Mouse (Mus musculus): ENCODE results near the gene Plekhg6. TPM values are rescaled to one million over a fixed set of nuclear protein-coding genes. Genes with fewer than 3 reads are reported as not detected.
A peak's percentile ranks its signal among the peaks of the same experiment; 100 is the strongest.

Gene Plekhg6
- polyA plus RNA-seq, 1 experiment, result 0.45 TPM

DNA sequence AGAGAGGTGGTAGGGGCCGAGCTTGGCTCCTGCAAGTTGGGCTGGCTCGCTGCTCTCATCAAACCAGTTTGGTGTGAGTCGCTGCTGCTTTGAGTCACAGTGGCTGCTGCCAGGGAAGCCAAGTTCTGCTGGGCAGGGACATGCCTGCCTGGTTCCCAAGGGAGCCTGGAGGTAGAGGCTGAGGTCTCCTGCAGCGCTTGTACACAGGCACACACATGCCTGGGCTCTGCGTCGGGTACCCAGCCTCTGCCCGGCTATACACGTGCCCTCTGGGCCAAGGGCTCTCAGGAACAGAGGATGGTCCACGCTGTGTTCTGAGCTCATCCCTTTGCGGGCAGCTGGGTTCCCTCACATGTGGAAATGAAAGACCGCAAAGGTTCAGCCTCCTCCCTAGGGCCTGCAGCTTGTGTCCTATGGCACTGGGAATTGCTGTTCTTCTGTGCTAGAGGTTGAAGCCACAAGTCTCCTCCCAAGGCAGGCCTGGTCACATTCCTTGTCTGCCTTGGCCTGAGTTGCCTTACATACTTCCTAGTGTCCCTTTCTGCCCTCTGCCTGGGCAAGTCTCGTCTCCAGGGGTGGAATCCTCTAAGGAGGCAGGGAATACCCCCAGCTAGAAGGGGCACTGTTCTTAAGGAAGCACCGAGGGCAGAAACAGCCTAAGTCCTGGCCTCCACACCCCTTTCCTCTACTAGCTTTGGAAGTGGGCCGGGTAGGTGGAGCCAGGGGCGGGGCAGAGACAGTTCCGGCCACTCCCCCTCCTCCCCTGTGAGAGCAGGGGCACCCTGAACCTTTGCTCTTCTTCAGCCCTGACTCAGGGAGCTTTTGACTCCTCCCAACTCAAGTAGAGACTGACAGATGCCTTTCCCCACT is 2.8 kb downstream of the Plekhg6 start:
- no peaks in the 10 kb centered on the region; the same call in 1 of the 2 replicates for H3K4me1 ChIP-seq (ENCODE audit: control insufficient read depth, insufficient read depth, low read length)
- no peak overlapping the region for H3K4me3 ChIP-seq (replicated peaks; ENCODE audit: control insufficient read depth, low read depth, low read length)
- TF ChIP-seq CTCF (IDR thresholded peaks at IDR 0.05; ENCODE audit: control insufficient read depth, insufficient read depth, low read length), result no peak
- TF ChIP-seq POLR2A (IDR thresholded peaks at IDR 0.05; ENCODE audit: borderline replicate concordance, control insufficient read depth, low read depth, low read length), result no peak
- WGBS, result 51% methylated on average over 16 of the region's 16 CpGs
- H3K27ac ChIP-seq (ENCODE audit: control insufficient read depth, insufficient read depth, low read depth, low read length, poor library complexity), result no peak overlapping the region

DNA sequence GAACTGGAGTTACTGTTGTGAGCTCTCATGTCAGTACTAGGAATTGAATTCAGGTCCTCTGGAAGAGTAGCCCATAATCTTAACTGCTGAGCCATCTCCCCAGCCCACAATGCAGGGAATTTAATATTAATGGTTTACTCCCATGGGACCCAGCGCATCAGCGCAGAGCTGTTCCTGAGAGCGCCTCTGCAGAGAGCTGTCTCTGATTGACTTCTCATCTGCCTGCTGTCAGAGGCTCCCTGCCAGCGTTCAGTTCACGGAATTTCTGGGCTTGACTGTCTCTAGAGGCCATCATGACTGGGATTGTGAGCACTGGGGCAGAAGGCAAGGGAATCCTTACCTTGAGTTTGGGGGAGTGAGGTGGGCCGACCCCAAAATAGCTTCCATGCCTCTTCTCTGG is 3.6 kb downstream of the Plekhg6 start:
- Histone ChIP-seq H3K4me1 (ENCODE audit: control insufficient read depth, insufficient read depth, low read length) (no peaks in the 10 kb centered on the region; the same call in 1 of the 2 replicates), H3K27ac (ENCODE audit: control insufficient read depth, insufficient read depth, low read depth, low read length, poor library complexity) (no peak overlapping the region), H3K4me3 (replicated peaks; ENCODE audit: control insufficient read depth, low read depth, low read length) (no peak overlapping the region)
- WGBS, result 84% methylated on average over 6 of the region's 6 CpGs
- TF ChIP-seq POLR2A (IDR thresholded peaks at IDR 0.05; ENCODE audit: borderline replicate concordance, control insufficient read depth, low read depth, low read length), result no peak
- TF ChIP-seq CTCF (IDR thresholded peaks at IDR 0.05; ENCODE audit: control insufficient read depth, insufficient read depth, low read length), result no peak

DNA sequence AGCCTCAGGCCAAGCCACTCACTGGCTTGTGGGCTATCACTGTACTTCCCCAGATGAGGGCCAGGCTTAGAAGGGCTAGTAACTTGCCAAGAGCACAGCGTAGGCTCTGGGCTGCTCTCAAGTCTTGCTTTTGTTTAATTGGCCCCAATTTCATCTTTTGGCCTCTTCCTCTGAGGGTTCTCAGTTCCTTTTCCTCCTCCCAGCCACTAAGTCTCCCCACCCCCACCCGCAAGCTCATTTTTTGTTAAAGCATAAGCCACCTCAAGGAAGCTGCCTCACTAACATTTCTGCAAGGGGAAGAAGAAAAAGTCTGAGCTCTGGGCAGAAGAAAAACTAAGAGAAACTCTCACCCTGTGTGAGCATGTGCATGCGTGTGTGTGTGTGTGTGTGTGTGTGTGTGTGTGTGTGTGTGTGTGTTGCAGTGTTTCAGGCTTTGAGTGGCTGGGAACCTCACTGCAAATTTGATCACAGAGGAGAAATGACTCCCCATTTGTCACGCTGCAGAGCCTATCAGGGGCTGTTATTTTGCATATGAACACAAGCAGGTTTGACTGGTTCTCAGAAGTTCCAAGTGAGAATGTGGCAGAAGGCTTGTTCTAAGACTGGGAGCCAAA is 12.7 kb downstream of the Plekhg6 start:
- TF ChIP-seq POLR2A (IDR thresholded peaks at IDR 0.05; ENCODE audit: borderline replicate concordance, control insufficient read depth, low read depth, low read length), result no peak
- no peak for TF ChIP-seq CTCF (IDR thresholded peaks at IDR 0.05; ENCODE audit: control insufficient read depth, insufficient read depth, low read length)
- H3K4me3 ChIP-seq (replicated peaks; ENCODE audit: control insufficient read depth, low read depth, low read length), result no peak overlapping the region
- H3K27ac ChIP-seq (ENCODE audit: control insufficient read depth, insufficient read depth, low read depth, low read length, poor library complexity), result peak overlapping the region; percentile 49
- peaks cover 8% of the 10 kb centered on the region; the same call in 1 of the 2 replicates for H3K4me1 ChIP-seq (ENCODE audit: control insufficient read depth, insufficient read depth, low read length)
- under 1% methylated on average over 4 of the region's 4 CpGs for WGBS

DNA sequence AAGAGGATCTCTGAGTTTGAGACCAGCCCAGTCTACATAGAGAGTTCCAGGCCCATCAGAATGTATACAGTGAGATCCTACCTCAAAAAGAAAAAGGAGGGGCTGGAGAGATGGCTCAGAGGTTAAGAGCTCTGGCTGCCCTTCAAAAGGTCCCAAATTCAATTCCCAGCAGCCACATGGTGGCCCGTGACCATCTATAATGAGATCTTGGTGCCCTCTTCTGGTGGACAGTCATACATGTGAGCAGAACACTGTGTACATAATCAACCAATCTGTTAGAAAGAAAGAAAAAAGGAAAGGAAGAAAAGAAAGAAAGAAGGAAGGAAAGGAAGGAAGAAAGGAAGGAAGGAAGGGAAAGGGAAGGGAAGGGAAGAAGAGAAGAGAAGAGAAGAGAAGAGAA is 14.5 kb downstream of the Plekhg6 start:
- no peak overlapping the region for H3K27ac ChIP-seq (ENCODE audit: control insufficient read depth, insufficient read depth, low read depth, low read length, poor library complexity)
- WGBS, result 50% methylated on average over 1 of the region's 1 CpGs
- no peak overlapping the region for H3K4me3 ChIP-seq (replicated peaks; ENCODE audit: control insufficient read depth, low read depth, low read length)
- TF ChIP-seq POLR2A (IDR thresholded peaks at IDR 0.05; ENCODE audit: borderline replicate concordance, control insufficient read depth, low read depth, low read length), result no peak
- 0 out of 2 replicates have a peak, but pooled peaks have one; percentile 25 for TF ChIP-seq CTCF (IDR thresholded peaks at IDR 0.05; ENCODE audit: control insufficient read depth, insufficient read depth, low read length)
- peaks cover 8% of the 10 kb centered on the region; the same call in 1 of the 2 replicates for H3K4me1 ChIP-seq (ENCODE audit: control insufficient read depth, insufficient read depth, low read length)

DNA sequence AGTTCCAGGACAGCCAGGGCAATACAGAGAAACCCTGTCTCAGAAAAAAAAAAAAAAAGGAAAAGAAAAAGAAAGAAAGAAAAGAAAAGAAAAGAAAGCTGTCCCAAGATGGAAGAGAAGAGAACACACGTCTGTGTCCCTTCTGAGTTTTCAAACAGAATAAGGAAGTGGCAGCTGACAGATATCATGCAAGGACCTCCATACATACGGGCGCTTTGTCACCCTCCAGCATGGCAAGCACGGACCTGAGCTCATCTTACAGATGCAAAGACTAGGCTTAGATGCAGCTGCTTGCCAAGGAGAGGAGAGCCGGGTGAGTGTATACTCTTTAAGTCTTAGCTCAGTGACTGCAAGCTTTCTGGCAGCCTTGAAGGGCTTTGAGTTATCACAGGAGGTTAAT is 15.1 kb downstream of the Plekhg6 start:
- H3K27ac ChIP-seq (ENCODE audit: control insufficient read depth, insufficient read depth, low read depth, low read length, poor library complexity), result no peak overlapping the region
- H3K4me3 ChIP-seq (replicated peaks; ENCODE audit: control insufficient read depth, low read depth, low read length), result no peak overlapping the region
- WGBS, result 41% methylated on average over 5 of the region's 5 CpGs
- no peak for TF ChIP-seq POLR2A (IDR thresholded peaks at IDR 0.05; ENCODE audit: borderline replicate concordance, control insufficient read depth, low read depth, low read length)
- no peak for TF ChIP-seq CTCF (IDR thresholded peaks at IDR 0.05; ENCODE audit: control insufficient read depth, insufficient read depth, low read length)
- H3K4me1 ChIP-seq (ENCODE audit: control insufficient read depth, insufficient read depth, low read length), result peaks cover 8% of the 10 kb centered on the region; the same call in 1 of the 2 replicates

DNA sequence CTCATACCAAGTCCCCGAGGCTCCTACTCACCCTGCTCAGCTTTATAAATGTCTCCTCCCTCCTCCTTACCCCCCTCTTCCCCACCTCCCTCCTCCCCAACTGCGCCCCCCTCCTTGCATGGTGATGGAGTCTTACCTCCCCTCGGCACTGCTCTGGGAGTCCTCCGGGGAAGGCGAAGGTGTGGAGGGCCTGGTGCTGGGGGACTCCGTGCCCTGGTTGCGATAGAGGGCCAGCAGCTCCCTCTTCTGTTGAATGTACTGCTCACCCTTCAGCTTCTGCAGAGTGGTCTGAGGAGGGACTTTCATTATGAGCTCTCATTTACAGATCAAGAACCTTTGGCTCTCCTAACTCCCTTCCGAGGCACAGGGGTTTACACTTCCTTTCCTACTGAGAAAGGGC is 16.1 kb downstream of the Plekhg6 start:
- WGBS, result 12% methylated on average over 8 of the region's 8 CpGs
- TF ChIP-seq POLR2A (IDR thresholded peaks at IDR 0.05; ENCODE audit: borderline replicate concordance, control insufficient read depth, low read depth, low read length) (no peak), CTCF (IDR thresholded peaks at IDR 0.05; ENCODE audit: control insufficient read depth, insufficient read depth, low read length) (0 out of 2 replicates have a peak, but pooled peaks have one; percentile 31)
- peaks cover 8% of the 10 kb centered on the region; the same call in 1 of the 2 replicates for H3K4me1 ChIP-seq (ENCODE audit: control insufficient read depth, insufficient read depth, low read length)
- H3K4me3 ChIP-seq (replicated peaks; ENCODE audit: control insufficient read depth, low read depth, low read length), result no peak overlapping the region
- no peak overlapping the region for H3K27ac ChIP-seq (ENCODE audit: control insufficient read depth, insufficient read depth, low read depth, low read length, poor library complexity)

DNA sequence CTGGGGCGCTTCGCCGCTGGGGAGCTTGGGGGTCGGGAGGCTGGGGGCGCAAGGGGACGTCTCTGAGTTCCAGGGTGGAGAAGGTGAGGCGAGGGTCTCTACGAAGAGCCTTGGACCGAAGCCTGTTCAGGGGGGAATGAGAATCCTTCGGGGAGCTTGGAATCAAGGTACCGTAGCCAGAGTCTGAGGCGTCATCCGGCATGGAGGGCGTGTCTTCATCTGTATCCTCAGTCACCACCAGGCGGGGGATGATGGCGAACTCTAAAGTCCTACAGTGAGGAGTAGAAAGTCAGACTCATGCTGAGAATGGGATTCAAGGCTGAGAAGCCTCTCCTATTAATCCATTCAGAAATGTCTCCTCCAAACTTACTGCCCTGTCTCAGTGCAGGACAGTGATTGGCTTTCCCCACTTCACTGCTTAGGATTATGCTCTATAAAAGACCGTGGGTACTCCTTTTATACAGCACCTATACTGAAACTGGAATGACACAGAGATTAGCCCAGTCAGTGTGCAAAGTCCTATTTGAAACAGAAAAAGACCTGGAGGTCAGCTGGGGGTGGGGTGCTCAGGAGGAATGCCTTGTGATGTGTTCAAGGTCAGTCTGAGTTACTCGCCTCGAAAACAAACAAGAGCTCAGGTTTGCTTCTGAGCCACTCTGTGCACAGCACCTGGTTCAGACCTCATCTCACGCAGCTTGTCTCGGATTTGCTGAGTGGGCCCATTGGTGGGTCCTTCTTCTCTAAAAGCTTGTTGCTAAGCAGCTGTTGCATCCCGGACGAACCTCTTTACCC is 16.9 kb downstream of the Plekhg6 start:
- peaks cover 8% of the 10 kb centered on the region; the same call in 1 of the 2 replicates for H3K4me1 ChIP-seq (ENCODE audit: control insufficient read depth, insufficient read depth, low read length)
- WGBS, result 74% methylated on average over 23 of the region's 23 CpGs
- H3K4me3 ChIP-seq (replicated peaks; ENCODE audit: control insufficient read depth, low read depth, low read length), result no peak overlapping the region
- no peak for TF ChIP-seq POLR2A (IDR thresholded peaks at IDR 0.05; ENCODE audit: borderline replicate concordance, control insufficient read depth, low read depth, low read length)
- H3K27ac ChIP-seq (ENCODE audit: control insufficient read depth, insufficient read depth, low read depth, low read length, poor library complexity), result no peak overlapping the region

DNA sequence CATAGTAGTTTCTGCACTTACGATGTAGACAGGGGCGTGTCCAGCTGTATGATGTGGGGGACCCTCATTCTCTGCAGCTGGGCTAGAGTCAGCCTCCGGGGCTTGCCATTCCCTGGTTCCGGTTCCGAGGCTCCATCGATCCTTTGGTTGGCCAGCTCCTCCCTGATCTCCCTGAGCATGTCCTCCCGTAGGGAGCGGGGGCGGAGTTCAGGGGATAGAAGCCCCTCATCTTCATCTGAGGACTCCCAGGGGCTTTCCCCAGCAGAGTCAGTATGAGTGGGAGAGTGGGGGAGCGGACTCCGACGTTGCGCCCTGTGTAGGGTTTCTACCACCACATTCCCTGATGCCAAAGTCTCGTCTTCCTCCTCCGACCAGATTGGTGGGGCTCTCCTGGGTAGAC is 17.6 kb downstream of the Plekhg6 start:
- Histone ChIP-seq H3K27ac (ENCODE audit: control insufficient read depth, insufficient read depth, low read depth, low read length, poor library complexity) (no peak overlapping the region), H3K4me3 (replicated peaks; ENCODE audit: control insufficient read depth, low read depth, low read length) (no peak overlapping the region), H3K4me1 (ENCODE audit: control insufficient read depth, insufficient read depth, low read length) (peaks cover 6% of the 10 kb centered on the region; the same call in 1 of the 2 replicates)
- no peak for TF ChIP-seq POLR2A (IDR thresholded peaks at IDR 0.05; ENCODE audit: borderline replicate concordance, control insufficient read depth, low read depth, low read length)
- TF ChIP-seq CTCF (IDR thresholded peaks at IDR 0.05; ENCODE audit: control insufficient read depth, insufficient read depth, low read length), result no peak
- 83% methylated on average over 15 of the region's 15 CpGs for WGBS

Data from bone marrow, adult 2 months (tissue).